Mouse (Mus musculus) c-Kit-positive CD71-positive TER-119-positive erythroid progenitor cells, embryonic 14.5 days (primary cell): ENCODE measurements around the gene Pkd1l3.
A peak's percentile ranks its signal among the peaks of the same experiment; 100 is the strongest.

Experiments used
- DNase-seq: peaks from one replicate; pipeline ENCODE4 v3.0.0-alpha.2; 2013; ENCODE audit warnings: low spot score

The Pkd1l3 gene

GRCm38 (mm10) chr8:109614243-109615210 lies at the start of gene Pkd1l3:
Gene Pkd1l3, plus strand, starts transcription at chr8:109614517.
- DNase-seq, result peak; percentile 61

- DNase-seq, result peak; percentile 34
Observed at GRCm38 (mm10) chr8:109564766-109565165, 49.6 kb upstream of the Pkd1l3 start.

- DNase-seq, result peak; percentile 99
Observed at GRCm38 (mm10) chr8:109565498-109566333, 48.6 kb upstream of the Pkd1l3 start, which contains the start of the genes Dhx38 and Txnl4b. Gene Dhx38, minus strand, starts transcription at chr8:109565861. Gene Txnl4b, plus strand, starts transcription at chr8:109565892.

GRCm38 (mm10) chr8:109571139-109571538 lies 43.2 kb upstream of the Pkd1l3 start:
- DNase-seq, result no peak

GRCm38 (mm10) chr8:109576311-109576710 lies 38.0 kb upstream of the Pkd1l3 start:
- DNase-seq, result no peak

GRCm38 (mm10) chr8:109578900-109579301 lies 35.4 kb upstream of the Pkd1l3 start, which contains the start of gene Hp:
Gene Hp, minus strand, starts transcription at chr8:109579172.
- DNase-seq, result no peak

- DNase-seq, result no peak
Observed at GRCm38 (mm10) chr8:109584293-109584692, 30.0 kb upstream of the Pkd1l3 start.

GRCm38 (mm10) chr8:109584830-109585229 lies 29.5 kb upstream of the Pkd1l3 start:
- DNase-seq, result no peak

- no peak for DNase-seq
Observed at GRCm38 (mm10) chr8:109585652-109586051, 28.7 kb upstream of the Pkd1l3 start.

GRCm38 (mm10) chr8:109586972-109587504 lies 27.3 kb upstream of the Pkd1l3 start:
- no peak for DNase-seq

GRCm38 (mm10) chr8:109590901-109591300 lies 23.4 kb upstream of the Pkd1l3 start:
- no peak for DNase-seq

GRCm38 (mm10) chr8:109591367-109591766 lies 22.9 kb upstream of the Pkd1l3 start:
- no peak for DNase-seq

GRCm38 (mm10) chr8:109592164-109592563 lies 22.2 kb upstream of the Pkd1l3 start:
- no peak for DNase-seq

GRCm38 (mm10) chr8:109593117-109593788 lies 21.1 kb upstream of the Pkd1l3 start:
- peak; percentile 39 for DNase-seq

- peak; percentile 62 for DNase-seq
Observed at GRCm38 (mm10) chr8:109595854-109596253, 18.5 kb upstream of the Pkd1l3 start.

GRCm38 (mm10) chr8:109606725-109607124 lies 7.6 kb upstream of the Pkd1l3 start:
- DNase-seq, result no peak

GRCm38 (mm10) chr8:109607650-109608049 lies 6.7 kb upstream of the Pkd1l3 start:
- peak; percentile 14 for DNase-seq

GRCm38 (mm10) chr8:109608271-109609152 lies 5.8 kb upstream of the Pkd1l3 start, which contains the start of gene Dhodh:
Gene Dhodh, minus strand, starts transcription at chr8:109608673.
- peak; percentile 95 for DNase-seq

- DNase-seq, result no peak
Observed at GRCm38 (mm10) chr8:109609153-109609502, 5.2 kb upstream of the Pkd1l3 start.

GRCm38 (mm10) chr8:109615569-109615968 lies 1.3 kb downstream of the Pkd1l3 start:
- DNase-seq, result no peak

- no peak for DNase-seq
Observed at GRCm38 (mm10) chr8:109628638-109629037, 14.3 kb downstream of the Pkd1l3 start.
